Mouse (Mus musculus): Measurements from ENCODE around the gene Crtam. TPM values are rescaled to one million over a fixed set of nuclear protein-coding genes. Genes with fewer than 3 reads are reported as not detected.

The Crtam gene
- total RNA-seq (2021) = under 1 TPM in 1 of 2 experiments, not detected in 1; 0.21 TPM
- long read RNA-seq, experiment 1 = 0 reads
- long read RNA-seq, experiment 2 = 0 reads

- DNase-seq = no peak
These were observed at the start of gene Crtam for GRCm38 (mm10) chr9:41004415-41004814. Gene Crtam (minus strand): TSS chr9:41004628.

- DNase-seq = no peak
These were observed 49.7 kb upstream of the Crtam start for GRCm38 (mm10) chr9:41054166-41054565.

DNA sequence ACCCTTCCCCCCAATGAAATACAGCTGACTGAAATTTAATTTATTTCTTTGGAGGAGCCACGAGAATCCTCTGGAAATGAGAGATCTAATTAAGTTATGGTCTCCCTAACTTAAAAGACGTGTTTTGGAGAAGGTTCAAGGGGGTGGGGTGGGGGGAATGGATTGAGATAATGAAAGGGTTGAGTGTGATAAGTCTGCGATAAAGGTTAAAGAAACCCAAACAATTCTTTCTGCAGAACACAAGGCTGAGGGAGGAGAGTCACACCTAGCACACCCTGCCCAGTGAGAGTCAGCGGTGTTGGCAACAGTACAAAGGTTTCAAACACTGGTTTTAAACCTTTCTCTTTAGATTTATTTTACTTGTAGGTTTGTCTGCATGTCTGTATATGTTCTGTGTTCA is 49.0 kb upstream of the Crtam start:
- DNase-seq = no peak

DNA sequence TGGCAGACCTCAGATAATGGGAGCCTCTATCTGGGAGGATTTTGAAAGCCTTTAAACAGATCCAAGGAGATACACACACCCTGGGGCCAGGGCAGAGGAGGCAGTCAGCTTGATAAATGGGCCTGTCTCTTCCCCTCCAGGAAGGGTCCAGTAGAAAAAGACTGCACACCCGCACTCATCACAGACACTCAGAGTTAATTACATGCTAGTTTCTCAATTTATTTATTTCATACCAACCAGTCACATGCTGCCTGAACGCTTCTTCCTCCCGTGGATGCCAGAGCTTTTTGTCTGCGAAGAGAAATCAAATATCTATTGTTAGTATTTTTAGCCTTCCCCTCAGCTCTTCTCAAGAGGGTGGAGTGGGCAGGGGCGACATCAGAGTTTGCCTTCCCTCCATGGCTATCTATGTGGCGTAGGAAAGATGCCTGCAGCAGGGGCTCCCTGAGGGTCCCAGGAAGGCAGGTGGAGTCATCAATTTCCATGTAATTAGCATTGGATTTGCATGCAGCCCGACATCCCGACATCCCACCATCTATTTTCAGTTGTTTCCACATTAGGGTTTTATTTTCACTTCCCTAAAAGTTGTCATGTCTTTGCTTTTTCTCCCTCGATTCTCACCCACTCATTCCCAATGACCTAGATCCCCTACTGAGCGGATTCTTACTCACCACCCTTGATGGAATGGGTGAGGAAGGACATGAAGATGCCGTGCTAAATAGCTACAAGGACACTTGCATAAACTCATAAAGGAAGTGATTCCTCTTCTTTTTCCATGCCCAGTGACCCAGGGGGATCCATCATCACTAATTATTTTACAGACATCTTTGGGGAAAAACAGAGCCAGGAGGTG is 46.9 kb upstream of the Crtam start:
- DNase-seq = no peak

DNA sequence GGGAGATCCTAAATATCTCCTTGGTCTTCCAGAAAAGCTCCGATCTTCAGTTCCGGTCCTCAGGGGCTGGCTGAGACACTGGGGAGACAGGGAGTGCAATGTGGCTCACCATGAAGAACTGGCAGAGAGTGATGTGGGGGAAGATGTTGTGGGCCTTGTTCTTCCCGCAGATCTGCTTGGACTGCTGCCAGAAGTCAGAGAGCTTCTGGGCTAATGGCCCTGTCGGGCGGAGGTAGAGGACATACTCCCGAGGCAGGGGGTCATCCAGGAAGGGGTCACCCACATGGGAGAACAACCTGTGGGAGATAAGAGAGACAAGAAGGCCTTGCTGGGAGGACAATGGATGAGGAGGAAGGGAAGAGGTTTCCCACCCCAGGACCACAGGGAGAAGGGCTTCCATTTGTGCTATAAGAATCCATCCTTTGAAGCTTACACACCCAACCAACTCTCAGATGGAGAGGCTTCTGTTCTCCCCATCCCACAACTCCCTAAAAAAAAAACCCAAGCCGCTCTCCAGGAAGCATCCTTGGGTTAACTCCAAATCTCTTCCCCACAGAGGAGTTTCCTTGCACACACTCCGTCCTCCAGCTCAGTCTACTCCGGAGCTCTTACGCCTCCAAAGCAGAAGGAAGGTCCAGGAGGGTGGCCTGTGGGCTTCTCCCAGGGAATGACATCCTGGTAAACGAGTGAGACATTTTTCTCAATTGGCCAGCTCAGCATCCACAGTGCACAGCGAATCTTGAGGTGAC is 46.1 kb upstream of the Crtam start:
- no peak for DNase-seq

DNA sequence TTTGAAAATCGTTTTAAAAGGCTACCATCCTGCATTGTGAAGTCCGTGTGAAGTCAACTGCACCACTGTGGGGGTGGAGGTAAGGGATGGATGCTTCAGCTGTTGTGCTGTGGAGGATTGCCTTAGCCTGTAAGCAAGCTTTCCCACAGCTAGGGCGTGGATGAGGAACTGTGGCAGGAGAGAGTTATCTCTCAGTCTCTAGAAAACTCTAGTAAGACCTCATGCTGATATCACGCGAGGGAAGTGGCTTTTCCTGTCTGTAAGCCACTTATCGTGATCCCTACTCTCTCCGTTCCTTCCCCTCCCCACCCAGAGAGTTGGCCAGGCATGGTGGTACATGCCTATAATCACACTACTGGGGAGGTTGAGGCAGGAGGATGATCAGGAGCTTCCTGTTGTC is 44.9 kb upstream of the Crtam start:
- DNase-seq = no peak

DNA sequence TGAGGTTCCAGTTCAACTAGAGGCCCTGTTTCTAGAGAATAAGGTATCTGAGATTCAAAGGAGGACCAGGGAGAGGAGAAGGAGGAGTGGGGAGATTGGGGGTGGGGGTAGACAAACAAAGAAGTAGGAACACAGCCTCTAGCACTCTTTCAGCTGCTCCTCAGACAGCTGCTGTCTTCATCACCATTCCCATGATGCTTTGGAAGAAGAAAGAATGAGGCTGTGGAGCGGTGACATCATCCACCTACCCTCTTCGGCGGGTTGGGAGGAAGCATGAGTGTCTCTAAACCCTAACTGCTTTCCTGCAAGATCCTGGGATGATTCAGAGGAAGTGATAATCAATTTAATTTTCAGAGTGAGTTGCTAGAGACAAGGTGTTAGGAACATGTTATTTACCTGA is 44.4 kb upstream of the Crtam start:
- DNase-seq = no peak

- DNase-seq = no peak
These were observed 43.8 kb upstream of the Crtam start for GRCm38 (mm10) chr9:41048216-41048615.

- DNase-seq = no peak
These were observed 43.2 kb upstream of the Crtam start for GRCm38 (mm10) chr9:41047654-41048053.

GRCm38 (mm10) chr9:41044626-41045025 is 40.2 kb upstream of the Crtam start:
- peak; percentile 81 to 93 for DNase-seq

DNA sequence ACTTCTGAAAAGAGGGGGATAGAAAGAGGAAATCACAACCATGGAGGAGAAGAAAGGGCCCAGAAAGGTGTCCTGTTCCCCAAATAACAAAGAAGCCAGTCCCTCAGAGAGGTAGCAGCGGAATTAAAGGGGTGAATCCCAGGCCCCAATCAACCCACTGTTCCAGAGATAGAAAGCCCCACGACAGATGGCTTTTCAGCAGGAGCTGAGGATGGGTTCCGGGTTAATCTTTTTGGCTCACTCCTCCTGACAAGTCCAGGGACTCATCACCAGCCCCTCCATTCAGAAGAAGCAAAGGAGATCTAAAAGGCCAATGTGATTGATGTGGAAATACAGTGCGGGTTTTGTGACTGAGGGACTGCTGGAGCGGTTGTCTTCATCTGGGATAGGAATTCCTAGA is 39.2 kb upstream of the Crtam start:
- no peak for DNase-seq

- DNase-seq = no peak
These were observed 37.0 kb upstream of the Crtam start for GRCm38 (mm10) chr9:41041404-41041803.

- no peak for DNase-seq
These were observed 33.8 kb upstream of the Crtam start for GRCm38 (mm10) chr9:41038150-41038664.

DNA sequence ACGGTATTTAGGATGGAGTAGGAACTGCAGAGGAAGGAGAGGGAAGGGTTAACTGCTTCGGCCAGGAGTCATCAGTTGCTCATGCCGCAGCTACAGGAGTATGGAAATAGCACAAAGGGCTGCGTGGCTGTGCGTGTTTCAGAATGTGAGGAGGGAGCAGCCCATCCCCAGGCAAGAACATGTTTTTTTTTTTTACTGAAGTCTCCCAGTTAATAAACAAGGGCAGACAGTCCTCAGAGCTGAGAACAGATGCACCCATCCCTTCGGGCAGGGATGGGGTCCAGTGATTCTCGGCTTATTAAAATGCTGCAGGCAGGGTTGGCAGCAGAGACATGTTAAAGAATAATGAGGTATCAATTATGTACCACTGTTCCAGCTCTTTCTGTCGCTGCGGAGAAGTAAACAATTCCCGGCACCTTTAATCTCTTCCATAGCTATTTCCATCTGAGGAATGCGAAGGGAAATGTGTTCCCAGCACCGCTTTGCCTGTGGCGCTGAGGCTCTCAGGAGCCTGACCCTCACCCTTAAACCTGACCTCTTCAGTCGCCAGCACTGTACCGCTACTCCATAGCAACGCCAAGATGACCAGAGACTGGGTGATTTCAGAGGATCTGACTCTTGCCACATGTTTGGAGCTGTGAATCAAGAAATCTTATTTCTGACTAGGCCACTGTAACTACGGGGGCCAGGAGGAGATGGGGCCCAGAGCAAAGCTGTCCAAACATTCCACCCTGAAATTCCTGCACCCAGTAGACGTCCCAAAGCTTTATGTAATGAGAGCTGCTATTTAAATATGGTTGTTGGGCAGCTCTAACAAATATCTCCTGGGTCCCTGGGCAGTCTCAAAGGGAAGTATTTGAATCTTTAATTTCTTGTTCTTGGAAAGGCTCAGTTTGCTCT is 27.4 kb upstream of the Crtam start:
- no peak for DNase-seq

DNA sequence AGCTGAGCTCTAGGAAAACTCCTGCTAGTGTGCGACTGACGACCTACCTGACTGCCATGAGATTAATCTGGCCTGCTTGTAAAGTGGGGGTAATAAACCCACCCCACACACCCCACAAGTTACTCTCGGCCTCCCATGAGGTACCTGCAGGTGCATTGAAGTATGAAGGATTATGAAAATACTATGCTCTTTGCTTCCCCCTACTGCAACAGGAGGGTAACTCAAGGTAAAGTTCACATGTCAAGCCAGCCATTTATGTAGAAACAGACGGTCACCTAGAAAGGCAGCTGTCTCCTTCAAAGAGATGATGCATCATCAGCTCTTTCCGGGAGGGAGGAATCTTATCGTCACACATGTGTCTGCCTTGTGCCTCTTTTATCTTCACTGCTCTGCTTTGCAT is 25.4 kb upstream of the Crtam start:
- DNase-seq = no peak

DNA sequence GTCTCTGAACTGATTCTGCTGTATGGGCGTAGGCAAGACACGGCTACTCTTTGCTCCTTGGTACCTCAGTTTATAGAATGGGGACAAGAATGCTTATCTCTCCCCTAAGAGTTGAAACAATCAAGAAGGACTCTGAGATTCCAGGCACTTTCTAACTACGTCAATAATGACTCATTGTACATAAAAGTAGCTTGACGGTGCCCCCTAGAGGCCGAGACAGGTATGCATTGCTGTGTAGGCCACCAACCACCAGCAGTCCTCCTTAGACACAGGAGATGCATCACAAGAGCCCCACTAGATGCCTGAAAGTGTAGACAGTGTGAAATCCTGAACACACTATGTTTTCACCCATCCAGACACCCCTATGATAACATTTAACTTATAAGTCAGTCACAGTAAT is 24.0 kb upstream of the Crtam start:
- DNase-seq = peak; percentile 24 to 38

DNA sequence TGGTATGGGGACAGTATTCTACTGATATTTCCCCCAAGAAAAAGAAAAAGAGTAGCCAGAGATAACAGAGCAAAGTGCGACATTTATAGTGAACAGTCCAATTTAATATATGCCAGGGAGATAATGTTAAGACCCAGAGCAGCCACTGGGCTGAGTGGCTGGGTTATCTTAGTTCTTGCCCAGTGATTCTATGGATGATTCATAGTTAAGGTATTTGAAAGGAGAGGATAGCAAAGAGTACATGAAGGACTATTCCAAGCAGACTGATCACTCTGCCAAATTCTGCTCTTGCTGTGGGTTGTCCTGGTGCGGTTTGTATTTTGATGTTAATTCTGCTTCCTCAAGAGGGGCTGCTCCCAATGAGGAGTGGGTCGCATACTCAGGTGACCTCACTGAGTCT is 17.3 kb upstream of the Crtam start:
- DNase-seq = no peak

DNA sequence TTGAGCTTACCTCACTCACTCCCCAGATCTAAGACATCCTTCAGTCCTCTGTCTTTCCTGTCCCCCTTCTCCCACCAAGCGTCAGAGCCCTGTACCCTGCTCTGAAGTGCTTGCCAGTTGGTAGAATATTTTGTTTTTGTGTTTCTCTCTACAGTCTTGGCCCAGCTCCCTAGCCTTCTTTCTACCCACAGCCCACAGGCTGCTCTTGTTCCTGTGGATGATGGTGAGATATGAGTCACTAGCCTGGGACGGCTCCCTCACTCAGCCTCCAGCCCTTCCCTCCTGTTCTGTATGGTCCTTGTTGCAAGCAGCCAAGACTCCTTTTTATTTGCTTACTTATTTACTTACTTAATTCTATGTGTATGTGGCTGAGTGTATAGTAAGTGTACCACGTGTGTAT is 16.1 kb upstream of the Crtam start:
- no peak for DNase-seq

DNA sequence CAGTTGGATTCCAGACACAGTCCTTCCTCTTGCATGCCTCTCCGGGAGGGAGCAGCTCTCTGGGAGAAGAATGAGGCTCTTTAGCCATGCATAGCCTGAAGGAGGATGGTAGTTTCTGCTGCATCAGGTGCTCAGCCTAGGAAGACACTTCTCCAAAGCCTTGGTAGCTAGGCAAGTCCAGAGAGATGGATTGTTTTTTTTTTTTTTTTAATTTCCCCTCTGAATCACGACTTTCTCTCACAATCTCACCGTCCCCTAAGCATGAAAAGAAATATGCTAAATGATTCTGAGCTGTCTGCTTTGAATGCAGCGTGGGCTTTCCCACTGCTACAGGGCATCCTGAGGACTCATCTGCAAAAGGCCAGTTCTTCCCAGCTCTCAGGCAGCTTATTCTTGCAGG is 10.1 kb upstream of the Crtam start:
- DNase-seq = no peak

- no peak for DNase-seq
These were observed 8.0 kb upstream of the Crtam start for GRCm38 (mm10) chr9:41012456-41012855.

DNA sequence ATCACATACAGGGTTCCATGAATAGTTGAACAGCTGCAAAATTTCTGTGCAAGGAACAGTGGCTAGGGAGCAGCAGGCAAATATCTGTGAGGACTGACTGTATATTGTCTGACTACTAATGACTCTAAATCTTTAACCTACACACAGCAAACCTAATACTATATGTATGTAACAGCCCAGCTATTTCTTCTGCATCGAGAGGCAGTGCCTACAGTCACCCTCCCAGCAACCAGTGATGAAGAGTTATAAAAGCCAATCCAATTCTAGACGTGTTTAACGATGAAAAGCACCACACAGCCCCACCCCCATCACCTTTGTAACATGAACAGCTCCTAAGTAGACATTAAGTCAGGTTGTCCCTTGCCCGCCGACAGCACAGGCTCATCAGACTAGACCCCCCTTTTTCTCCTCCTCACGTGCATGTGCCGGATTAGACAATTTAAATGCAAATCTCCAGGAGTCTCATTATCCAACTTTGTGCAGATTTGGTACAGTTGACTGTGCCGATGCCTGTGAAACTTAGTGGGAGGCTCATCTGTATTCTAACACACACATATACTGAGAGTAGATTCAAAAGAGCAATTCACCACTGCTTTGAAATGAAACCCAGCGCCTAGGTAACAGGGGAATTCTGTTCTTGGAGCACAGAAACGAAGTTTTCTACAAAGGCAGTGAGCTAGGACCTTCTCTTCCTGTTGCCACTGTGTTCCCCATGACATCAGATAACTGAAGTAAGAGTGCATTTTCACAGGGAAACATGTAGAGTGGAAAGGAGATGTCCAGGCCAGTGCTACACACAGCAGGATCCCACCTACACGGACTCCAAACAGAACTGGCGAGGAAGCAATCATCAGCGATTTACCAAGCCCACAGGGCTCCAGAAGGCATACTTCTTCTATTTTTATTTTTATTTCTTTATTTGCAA is 7.3 kb upstream of the Crtam start:
- no peak for DNase-seq

Measured in heart, adult 18-20 months (tissue).